Mouse (Mus musculus) limb, embryonic 10.5 days (tissue): ENCODE data around the gene Kirrel2. TPM values are rescaled to one million over a fixed set of nuclear protein-coding genes. Genes with fewer than 3 reads are reported as not detected.

Experiments
- DNase-seq: peaks from one replicate; pipeline ENCODE4 v3.0.0-alpha.2; 2017; ENCODE audit warnings: low spot score
- H3K27ac ChIP-seq: fragments of 300-500 bp; sonication (generic); 2 replicates; pipeline ENCODE4 v1.5.1; 2016; ENCODE audit warnings: mild to moderate bottlenecking
- H3K27me3 ChIP-seq: fragments of 300-500 bp; sonication (generic); 2 replicates; pipeline ENCODE4 v1.6.1; 2016; ENCODE audit warnings: low read depth, mild to moderate bottlenecking; ENCODE audit not compliant: poor library complexity, severe bottlenecking
- H3K36me3 ChIP-seq: fragments of 300-500 bp; sonication (generic); 2 replicates; pipeline ENCODE4 v1.6.1; 2016; ENCODE audit warnings: mild to moderate bottlenecking, moderate library complexity
- H3K4me1 ChIP-seq: fragments of 300-500 bp; sonication (generic); 2 replicates; pipeline ENCODE4 v1.6.1; 2016
- H3K4me3 ChIP-seq: fragments of 300-500 bp; sonication (generic); 2 replicates; pipeline ENCODE4 v1.5.1; 2016; ENCODE audit warnings: mild to moderate bottlenecking, moderate library complexity
- H3K9me3 ChIP-seq: fragments of 300-500 bp; sonication (generic); replicated peaks from 2 replicates; pipeline ENCODE4 v1.6.1; 2016; ENCODE audit warnings: mild to moderate bottlenecking
- WGBS: fragments of 180-500 bp; shearing (Covaris S2); methylation state at CpG from one replicate; pipeline ENCODE4 v1.1.7; 2016; 5-methylcytosine and 5-hydroxymethylcytosine counted together
- polyA plus RNA-seq: library from polyadenylated mRNA; unstranded; fragments of >200 nt; fragmentation: Nextera tagmentation; extraction: Ambion mirVana; gene quantifications from 2 replicates; pipeline ENCODE4 v1.2.1, GENCODE M21; 2016

Gene Kirrel2
- polyA plus RNA-seq, 1 experiment from 2014 or later = not detected

DNA sequence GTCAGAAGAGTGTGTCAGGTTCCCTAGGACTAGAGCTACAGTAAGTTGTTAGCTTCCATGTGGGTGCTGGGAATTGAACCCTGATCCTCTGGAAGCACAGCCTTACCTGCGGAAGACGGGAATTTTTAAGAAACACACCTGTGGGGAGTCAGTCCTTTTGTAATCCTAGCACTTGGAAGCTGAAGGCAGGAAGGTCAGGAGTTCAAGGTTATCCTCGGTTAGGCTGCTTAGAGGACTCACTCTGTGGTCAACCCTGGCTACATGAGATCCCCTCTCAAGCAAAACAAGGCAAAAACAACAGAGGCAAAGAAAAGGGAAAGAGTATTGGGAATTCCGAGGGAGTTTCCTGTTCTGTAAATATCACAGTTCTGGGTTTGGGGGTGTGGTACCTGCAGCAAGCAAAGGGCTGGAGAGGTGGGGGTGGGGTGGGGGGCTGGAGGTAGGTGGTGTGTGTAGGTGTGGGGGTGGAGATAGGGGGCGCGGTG lies 7.4 kb upstream of the Kirrel2 start:
- H3K27me3 ChIP-seq = peaks cover 96% of the 10 kb centered on the region
- no peak for DNase-seq
- no peak overlapping the region for H3K27ac ChIP-seq
- no peak overlapping the region for H3K4me3 ChIP-seq
- WGBS = 16% methylated on average over 6 of the region's 6 CpGs
- H3K9me3 ChIP-seq = no peaks in the 10 kb centered on the region
- H3K36me3 ChIP-seq = no peaks in the 10 kb centered on the region
- H3K4me1 ChIP-seq = peaks cover 13% of the 10 kb centered on the region

DNA sequence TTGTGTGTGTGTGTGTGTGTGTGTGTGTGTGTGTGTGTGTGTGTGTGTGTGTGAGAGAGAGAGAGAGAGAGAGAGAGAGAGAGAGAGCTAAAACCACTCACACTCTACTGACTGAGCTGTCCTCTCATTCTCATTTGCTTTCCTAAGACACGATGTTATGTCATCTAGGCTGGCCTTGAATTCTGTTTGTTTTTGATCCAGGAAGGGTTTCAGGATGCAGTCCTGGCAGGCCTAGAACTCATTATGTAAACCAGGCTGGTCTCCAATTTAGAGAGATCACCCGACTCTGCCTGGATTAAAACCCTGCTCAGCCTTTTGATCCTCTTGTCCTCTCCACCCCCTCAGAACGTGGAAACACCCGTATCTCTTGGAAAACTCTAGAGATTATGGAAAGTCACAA lies 6.5 kb upstream of the Kirrel2 start:
- Histone ChIP-seq H3K9me3 (no peaks in the 10 kb centered on the region), H3K36me3 (no peaks in the 10 kb centered on the region), H3K4me1 (peaks cover 13% of the 10 kb centered on the region), H3K4me3 (no peak overlapping the region), H3K27me3 (peaks cover 100% of the 10 kb centered on the region), H3K27ac (no peak overlapping the region)
- 26% methylated on average over 4 of the region's 4 CpGs for WGBS
- no peak for DNase-seq

- H3K4me3 ChIP-seq = no peak overlapping the region
- peaks cover 100% of the 10 kb centered on the region for H3K27me3 ChIP-seq
- H3K4me1 ChIP-seq = peaks cover 13% of the 10 kb centered on the region
- no peak for DNase-seq
- H3K27ac ChIP-seq = no peak overlapping the region
- WGBS = 27% methylated on average over 7 of the region's 7 CpGs
- no peaks in the 10 kb centered on the region for H3K36me3 ChIP-seq
- H3K9me3 ChIP-seq = no peaks in the 10 kb centered on the region
Measured at GRCm38 (mm10) chr7:30463568-30463967, 6.1 kb upstream of the Kirrel2 start.

GRCm38 (mm10) chr7:30459484-30459883 lies 2.0 kb upstream of the Kirrel2 start:
- H3K4me3 ChIP-seq = no peak overlapping the region
- no peak for DNase-seq
- H3K36me3 ChIP-seq = no peaks in the 10 kb centered on the region
- H3K4me1 ChIP-seq = peaks cover 13% of the 10 kb centered on the region
- WGBS = 43% methylated on average over 6 of the region's 6 CpGs
- peaks cover 100% of the 10 kb centered on the region for H3K27me3 ChIP-seq
- H3K9me3 ChIP-seq = no peaks in the 10 kb centered on the region
- no peak overlapping the region for H3K27ac ChIP-seq

DNA sequence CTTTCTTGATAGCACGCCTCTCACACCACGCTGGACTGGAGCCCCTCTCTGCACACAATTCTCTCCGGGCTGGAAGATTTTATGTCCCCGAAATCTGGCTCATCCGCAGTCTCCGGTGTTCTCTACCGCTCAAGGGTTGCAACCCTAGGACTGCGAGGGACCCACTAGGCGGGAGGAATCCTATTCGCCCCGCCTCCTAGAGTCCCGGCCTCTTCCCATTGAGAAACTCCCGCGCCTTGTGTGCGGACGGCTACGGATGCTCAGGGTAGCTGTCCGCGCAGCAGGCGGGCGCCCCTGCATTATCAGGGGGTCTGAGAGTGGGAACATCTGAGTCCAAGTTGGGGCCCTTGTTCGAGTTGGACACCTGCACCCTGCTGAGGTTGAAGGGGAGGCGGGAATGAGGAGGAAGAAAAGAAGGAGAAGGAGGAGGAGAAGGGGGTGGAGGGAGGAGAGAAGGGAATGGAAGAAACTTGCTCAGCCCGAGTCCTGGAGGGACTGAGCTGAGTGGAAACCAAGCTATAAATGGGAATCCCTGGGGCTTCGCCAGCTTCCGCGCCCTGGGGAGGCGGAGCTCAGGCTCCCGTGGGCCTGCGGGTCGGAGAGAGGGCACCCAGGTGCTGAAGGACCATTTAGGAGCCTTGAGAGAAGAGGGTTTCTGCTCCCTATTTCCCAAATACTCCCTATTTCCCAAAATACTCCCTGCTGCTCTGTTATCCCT lies 420 bp downstream of the Kirrel2 start:
- Histone ChIP-seq H3K4me1 (peaks cover 21% of the 10 kb centered on the region), H3K27me3 (peaks cover 100% of the 10 kb centered on the region), H3K36me3 (no peaks in the 10 kb centered on the region), H3K27ac (no peak overlapping the region), H3K4me3 (no peak overlapping the region; the same call in 1 of the 2 replicates), H3K9me3 (no peaks in the 10 kb centered on the region)
- under 1% methylated on average over 31 of the region's 31 CpGs for WGBS
- no peak for DNase-seq

DNA sequence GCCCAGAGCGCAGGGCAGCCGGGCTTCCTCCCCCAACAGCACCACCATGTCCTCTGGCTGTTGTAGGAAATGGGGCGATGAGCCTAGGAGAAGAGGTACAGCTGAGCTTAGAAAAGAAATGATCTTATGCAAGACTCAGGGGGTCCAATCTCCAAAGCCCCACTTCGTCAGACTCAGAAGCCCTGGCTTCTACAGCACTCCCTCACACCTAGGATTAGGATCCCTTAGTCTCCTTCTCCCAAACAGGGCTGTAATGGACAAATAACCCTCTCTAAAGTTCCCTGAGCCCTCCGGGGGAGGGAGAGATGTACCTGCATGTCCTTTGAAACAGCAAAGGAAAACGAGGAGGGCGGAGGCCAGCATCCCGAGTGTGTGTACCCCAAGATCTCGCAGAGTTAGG lies 1.0 kb downstream of the Kirrel2 start:
- no peak for DNase-seq
- Histone ChIP-seq H3K9me3 (no peaks in the 10 kb centered on the region), H3K4me3 (no peak overlapping the region), H3K4me1 (peaks cover 21% of the 10 kb centered on the region), H3K27me3 (peaks cover 100% of the 10 kb centered on the region), H3K36me3 (no peaks in the 10 kb centered on the region), H3K27ac (no peak overlapping the region)
- WGBS = 0% methylated on average over 9 of the region's 9 CpGs

DNA sequence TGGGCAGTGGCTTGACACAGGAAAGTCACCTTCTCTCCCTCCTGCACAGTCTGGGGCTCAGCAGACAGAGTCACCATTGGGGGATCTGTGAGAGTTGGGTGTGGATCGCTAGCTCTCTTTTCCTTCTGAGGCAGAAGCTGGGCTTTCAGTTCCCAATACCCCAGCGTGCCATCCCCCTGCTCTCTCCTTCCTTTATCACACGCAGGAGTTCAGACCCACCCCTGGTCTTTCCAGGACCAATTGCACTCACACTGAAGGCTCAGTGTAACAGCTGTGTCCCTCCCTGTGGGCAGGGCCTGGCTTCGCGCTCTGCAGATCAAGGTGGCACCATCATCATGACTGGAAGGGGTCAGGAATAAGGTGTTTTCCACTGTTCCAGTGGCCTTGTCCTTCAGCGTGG lies 3.2 kb downstream of the Kirrel2 start:
- Histone ChIP-seq H3K4me1 (peaks cover 21% of the 10 kb centered on the region), H3K4me3 (no peak overlapping the region), H3K36me3 (no peaks in the 10 kb centered on the region), H3K9me3 (no peaks in the 10 kb centered on the region), H3K27ac (no peak overlapping the region), H3K27me3 (peaks cover 99% of the 10 kb centered on the region)
- no peak for DNase-seq
- 9% methylated on average over 6 of the region's 6 CpGs for WGBS

DNA sequence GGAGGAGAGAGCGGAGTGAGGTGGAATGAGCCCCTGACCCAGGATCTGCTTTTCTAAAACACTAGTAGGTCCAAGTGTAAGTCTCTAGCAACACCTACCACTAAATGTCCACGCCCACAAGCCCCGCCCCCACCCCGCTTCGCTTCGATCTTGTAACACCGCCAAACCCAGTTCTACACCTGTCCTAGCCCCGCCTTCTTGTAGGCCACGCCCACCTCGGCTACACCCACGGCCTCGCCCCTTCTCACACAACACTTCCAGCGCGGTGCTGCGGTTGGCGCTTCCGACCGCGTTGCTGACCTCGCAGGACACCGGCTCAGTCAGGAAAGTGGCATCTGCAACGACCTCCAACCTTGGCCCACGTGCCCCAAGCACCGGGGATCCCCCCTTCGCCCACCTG lies 3.7 kb downstream of the Kirrel2 start:
- no peak for DNase-seq
- no peak overlapping the region for H3K27ac ChIP-seq
- peaks cover 21% of the 10 kb centered on the region for H3K4me1 ChIP-seq
- no peaks in the 10 kb centered on the region for H3K36me3 ChIP-seq
- 2% methylated on average over 25 of the region's 25 CpGs for WGBS
- H3K9me3 ChIP-seq = no peaks in the 10 kb centered on the region
- no peak overlapping the region for H3K4me3 ChIP-seq
- peaks cover 97% of the 10 kb centered on the region for H3K27me3 ChIP-seq

- Histone ChIP-seq H3K36me3 (no peaks in the 10 kb centered on the region), H3K27me3 (peaks cover 97% of the 10 kb centered on the region), H3K27ac (no peak overlapping the region), H3K4me3 (no peak overlapping the region), H3K4me1 (peaks cover 21% of the 10 kb centered on the region), H3K9me3 (no peaks in the 10 kb centered on the region)
- DNase-seq = no peak
- WGBS = 20% methylated on average over 25 of the region's 25 CpGs
Measured at GRCm38 (mm10) chr7:30453327-30453726, 4.2 kb downstream of the Kirrel2 start.

DNA sequence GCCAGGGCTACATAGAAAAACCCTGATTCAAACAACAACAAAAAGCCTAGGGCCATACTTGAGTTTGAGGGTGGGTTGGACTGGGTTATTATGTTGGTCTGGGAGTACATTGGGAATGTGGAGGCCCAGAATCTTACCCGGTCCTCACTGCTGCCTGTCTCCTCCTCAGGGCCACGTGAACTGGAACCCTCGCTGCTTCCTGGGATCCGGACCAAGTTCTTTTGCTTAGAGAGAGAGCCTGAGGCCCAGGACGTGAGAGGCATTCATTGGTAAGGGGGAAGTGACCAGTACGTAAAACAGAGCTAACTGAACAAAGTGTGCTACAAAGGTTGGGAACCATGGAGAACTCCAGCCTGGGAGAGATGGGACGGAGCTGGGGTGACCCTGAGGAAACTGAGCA lies 7.2 kb downstream of the Kirrel2 start:
- no peak for DNase-seq
- 74% methylated on average over 7 of the region's 7 CpGs for WGBS
- H3K27me3 ChIP-seq = peaks cover 93% of the 10 kb centered on the region
- no peaks in the 10 kb centered on the region for H3K36me3 ChIP-seq
- H3K4me3 ChIP-seq = no peak overlapping the region
- peaks cover 15% of the 10 kb centered on the region for H3K4me1 ChIP-seq
- no peaks in the 10 kb centered on the region for H3K9me3 ChIP-seq
- H3K27ac ChIP-seq = no peak overlapping the region

- peaks cover 93% of the 10 kb centered on the region for H3K27me3 ChIP-seq
- WGBS = under 1% methylated on average over 72 of the region's 72 CpGs
Measured at GRCm38 (mm10) chr7:30444971-30445751, 12.3 kb downstream of the Kirrel2 start, which contains the start of gene Aplp1. TSS of gene Aplp1 (minus strand) at chr7:30445535.

DNA sequence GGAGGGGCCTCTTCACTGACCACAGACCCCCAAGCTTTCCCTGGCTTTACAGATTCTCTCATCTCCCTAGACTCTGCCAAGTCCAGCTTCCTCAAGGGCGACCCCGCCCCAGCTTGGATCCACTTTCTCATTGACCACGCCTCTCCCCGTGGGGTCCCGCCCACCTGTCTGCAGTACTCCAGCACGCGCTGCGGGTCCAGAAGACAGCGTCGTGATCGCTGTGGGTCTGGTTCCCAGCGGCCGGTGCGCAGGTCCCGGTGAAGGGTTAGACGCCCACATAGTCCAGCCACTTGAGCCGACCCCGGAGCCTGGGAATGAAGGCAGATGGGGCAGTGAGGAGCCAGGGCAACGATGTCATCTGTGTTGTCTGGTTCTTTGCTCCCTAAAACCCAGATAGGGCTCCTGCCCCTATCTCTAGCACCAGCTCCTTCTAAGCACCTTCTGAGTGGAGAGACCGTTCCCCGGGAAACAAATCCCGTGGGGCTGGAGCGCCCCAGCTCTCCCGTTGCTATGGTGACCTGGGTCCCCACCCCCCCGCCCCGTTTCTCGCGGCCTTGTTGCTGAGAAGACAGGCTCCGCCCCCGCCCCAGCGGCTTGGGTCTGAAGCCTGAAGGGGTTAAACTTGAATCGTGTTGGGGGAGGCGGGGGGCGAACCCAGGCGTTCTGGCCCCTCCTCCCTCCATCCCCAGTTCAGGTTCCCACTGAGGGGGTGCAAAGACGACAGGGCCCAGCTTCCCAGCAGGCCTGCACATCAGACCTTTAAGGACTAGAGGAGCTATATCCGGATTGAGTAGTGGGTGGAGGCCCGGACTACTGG lies 13.1 kb downstream of the Kirrel2 start:
- 1% methylated on average over 38 of the region's 38 CpGs for WGBS
- H3K4me3 ChIP-seq = peak overlapping the region; percentile 77
- H3K27me3 ChIP-seq = peaks cover 93% of the 10 kb centered on the region
- DNase-seq = no peak
- no peaks in the 10 kb centered on the region for H3K36me3 ChIP-seq
- H3K27ac ChIP-seq = no peak overlapping the region
- H3K9me3 ChIP-seq = no peaks in the 10 kb centered on the region
- H3K4me1 ChIP-seq = peaks cover 20% of the 10 kb centered on the region

More at GRCm38 (mm10) chr7:30444971-30445751, 12.3 kb downstream of the Kirrel2 start, which contains the start of gene Aplp1:
- no peaks in the 10 kb centered on the region for H3K9me3 ChIP-seq
- H3K27ac ChIP-seq = peak within 1 kb of the TSS; percentile 77
- H3K4me1 ChIP-seq = peaks cover 20% of the 10 kb centered on the region
- no peaks in the 10 kb centered on the region for H3K36me3 ChIP-seq
- peak; percentile 74 for DNase-seq
- peak within 1 kb of the TSS; percentile 77 for H3K4me3 ChIP-seq
